Mouse (Mus musculus): ENCODE measurements at regions not wholly inside any gene's neighbourhood (a gene's known extent, or its start where the extent isn't known, plus 50 kb on each side); places are given as distances from the start of the nearest gene placed in this dataset.

DNA sequence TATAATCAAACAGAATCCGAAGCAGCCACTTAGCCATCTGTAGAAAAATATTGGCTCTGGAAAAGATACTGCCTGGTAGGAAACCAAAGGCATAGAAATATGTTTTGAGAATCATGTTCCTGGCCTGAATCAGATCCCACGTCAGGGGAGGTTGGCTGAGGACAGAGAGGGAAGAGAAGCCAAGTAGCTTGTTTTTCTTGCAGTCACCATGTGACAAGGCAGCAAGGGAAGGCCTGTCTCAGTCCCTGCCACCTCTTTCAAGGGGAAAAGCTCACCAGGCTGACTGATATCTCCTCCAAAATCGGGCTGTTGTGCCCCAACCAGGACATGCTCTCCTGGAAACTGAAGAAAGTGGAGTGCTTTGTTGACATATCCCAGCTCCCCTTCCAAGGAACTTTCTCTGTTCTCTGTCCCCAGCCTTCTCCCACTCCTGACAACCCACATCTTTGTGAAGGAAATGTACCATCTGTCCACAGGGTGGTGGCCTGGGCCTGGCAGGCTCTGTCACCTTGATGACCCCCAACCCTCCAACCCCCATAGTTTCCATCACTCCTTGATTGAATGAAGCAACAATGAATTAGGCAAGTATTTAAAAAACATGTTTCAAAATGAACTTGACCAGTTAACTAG lies 104.3 kb upstream of the Foxn2 start:
- intact Hi-C loops (cut with DNase I): loop anchor here (10.0 kb wide), 1 partner anchor 99 kb away; no protein-coding TSS in a partner anchor

- intact Hi-C loops (cut with DNase I): loop anchor here (10.0 kb wide), 1 partner anchor 97 kb away; no protein-coding TSS in a partner anchor
Observed at GRCm38 (mm10) chr17:88337649-88338404, 102.7 kb upstream of the Foxn2 start.

- intact Hi-C loops (cut with DNase I): no loop called here
Observed at GRCm38 (mm10) chr17:88341141-88341540, 99.4 kb upstream of the Foxn2 start.

DNA sequence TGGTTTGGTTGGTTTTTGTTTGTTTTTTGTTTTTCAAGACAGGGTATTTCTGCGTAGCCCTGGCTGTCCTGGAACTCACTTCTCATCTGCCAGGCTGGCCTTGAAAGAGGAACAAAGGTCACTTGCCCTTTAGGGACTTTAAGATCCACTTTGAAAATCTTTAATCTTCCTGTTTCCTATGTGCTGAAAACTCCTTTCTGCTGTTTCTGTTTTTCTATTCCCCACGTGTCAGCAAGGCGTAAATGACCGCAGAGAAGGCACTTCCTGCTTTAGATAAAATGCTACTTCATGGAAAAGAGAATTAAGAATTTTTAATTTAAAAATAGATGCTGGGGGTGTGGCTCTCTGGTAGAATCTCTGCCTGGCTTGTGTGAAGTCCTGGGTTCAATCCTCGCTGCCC lies 98.9 kb upstream of the Foxn2 start:
- intact Hi-C loops (cut with DNase I): no loop called here

DNA sequence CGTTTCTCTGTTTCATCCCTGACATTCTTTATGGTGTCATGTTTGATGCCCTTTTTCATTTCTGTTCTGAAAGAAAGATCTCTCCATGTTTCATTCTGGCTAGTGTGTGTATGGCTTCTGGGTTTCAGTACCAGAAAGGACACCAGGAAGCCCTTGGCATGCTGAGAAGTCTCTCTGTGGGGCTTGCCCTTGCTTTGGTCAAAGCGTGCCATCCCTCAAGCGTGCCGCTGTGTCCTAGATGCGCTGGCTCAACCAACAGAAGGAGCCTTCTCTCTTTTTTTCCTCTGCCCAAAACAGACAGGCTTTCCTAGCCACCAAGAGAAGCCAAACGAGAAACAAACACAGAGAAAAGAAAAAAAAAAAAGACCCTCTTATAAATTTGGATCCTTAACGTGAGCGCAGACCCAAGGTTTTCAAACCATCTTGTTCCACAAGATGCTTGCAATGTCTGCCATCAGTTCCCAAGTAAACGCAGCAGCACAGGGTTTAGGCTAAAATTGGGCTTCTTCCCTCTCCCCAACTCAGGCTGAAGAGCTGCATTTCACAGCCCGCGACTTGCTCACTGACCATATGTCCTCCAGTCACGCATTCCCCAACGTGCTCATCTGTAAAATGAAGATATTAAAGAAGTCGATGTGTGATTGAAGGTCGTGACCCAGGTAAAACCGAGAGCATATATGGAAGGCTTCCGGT lies 97.3 kb upstream of the Foxn2 start:
- intact Hi-C loops (cut with DNase I): no loop called here

DNA sequence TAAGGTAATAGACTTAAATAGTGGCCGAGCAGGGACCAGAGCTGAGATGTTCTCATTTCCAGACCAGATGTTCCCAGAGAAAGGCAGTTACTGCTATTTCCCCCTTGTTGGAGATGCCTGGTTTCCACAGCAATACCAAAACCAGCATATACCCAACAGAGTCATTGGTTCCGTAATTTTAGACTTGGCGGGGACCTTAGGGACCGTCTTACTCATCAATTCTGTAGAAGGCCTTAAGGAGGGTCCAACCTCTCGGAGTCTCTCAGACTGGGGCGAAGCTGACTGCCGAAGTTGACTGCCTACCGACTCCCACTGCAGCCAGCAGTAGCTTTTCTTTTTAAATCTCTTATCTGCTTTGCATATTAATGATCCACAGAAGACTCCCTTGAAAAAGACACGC lies 95.1 kb upstream of the Foxn2 start:
- intact Hi-C loops (cut with DNase I): no loop called here

DNA sequence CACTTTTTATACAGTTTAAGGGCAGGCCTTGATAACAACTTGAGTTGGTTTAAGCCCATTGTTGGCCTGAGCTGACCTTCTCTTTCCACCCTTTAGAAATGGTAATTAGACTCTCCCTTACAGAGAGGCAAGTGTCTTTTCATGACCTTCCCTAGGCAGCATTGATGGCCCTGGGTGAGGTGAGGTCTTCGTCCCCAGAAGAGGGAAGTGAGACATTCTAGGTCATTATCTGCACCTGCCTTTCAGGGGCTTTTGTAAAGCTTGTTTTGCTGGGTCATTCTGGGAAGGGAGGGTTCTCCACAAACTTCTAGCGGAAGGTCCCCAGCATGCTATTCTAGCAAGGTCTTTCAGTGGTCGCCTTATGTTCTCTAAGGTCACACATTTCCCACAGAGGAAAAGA lies 93.6 kb upstream of the Foxn2 start:
- intact Hi-C loops (cut with DNase I): no loop called here

- intact Hi-C loops (cut with DNase I): no loop called here
Observed at GRCm38 (mm10) chr17:88349825-88350460, 90.6 kb upstream of the Foxn2 start.

- intact Hi-C loops (cut with DNase I): no loop called here
Observed at GRCm38 (mm10) chr17:88350986-88351385, 89.5 kb upstream of the Foxn2 start.

DNA sequence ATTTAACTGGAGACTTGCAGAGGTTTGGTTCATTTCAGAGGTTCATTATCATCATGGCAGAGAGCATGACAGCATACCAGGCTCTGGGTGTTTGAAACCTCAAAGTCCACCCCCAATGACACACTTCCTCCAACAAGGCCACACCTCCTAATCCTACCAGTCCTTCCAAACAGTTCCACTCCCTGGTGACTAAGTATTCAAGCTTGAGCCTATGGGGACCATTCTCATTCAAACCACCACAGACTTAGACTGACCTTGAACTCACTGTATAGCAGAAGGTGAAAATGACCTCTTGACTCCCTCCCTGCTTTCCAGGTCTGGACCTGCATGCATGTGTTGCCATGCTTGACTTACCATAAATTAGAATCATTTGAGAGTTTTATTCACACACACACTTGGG lies 87.6 kb upstream of the Foxn2 start:
- intact Hi-C loops (cut with DNase I): no loop called here

DNA sequence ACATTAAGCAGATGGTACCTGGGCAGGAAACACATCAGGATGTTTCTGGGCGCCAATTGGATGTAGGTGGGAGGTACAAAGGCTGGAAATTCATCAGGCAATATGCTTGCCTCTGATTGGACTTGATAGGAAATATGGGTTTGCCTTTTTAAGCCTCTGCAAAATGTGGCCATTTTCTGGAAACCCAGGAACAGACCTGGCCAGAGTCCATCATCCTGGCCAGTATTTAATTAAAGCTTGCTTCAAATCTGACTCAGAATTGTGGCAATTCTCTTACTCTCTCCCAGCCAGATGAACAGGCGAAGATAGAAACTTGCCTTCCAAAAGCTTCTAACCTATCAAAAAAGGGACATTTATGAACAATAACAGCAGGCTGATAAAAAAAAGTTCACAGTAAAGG lies 79.3 kb upstream of the Foxn2 start:
- intact Hi-C loops (cut with DNase I): no loop called here

- intact Hi-C loops (cut with DNase I): no loop called here
Observed at GRCm38 (mm10) chr17:88362404-88362803, 78.1 kb upstream of the Foxn2 start.

- intact Hi-C loops (cut with DNase I): no loop called here
Observed at GRCm38 (mm10) chr17:88367876-88368275, 72.6 kb upstream of the Foxn2 start.

DNA sequence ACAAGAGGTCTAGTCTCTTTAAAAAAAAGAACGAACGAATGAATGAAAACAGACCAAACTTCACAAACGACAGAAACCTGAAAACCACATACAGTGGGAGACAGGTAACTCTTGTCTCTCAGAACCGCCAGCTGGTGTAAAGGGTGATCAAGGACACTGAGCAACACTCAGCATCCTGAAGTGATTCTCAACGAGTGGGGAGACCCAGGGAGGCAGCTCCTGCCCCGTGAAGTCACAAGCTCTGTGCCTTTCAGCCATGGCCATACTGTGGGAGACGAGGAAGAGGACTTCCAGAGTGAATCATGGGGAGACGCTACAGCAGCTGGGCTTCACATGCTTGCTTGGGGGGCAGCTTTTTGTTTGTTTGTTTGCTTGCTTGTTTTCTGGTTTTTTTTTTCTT lies 70.5 kb upstream of the Foxn2 start:
- intact Hi-C loops (cut with DNase I): no loop called here

DNA sequence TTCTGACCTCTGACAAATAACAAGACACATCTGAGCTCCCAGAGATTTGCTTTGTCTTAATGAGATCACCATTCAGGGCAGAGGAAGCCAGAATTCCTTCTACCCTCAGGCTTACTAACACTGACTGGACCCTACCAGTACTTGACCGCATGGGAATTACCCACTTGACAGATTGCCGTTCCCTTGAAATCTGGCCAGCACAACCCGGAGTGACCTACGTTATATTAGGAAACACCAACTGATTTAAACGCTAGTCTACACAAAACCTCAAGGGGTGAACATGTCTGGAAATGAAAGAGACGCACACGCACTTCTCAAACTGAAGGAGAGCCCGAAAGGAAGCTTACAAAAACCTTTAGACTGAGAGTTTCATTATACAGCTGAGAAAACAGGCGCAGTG lies 69.8 kb upstream of the Foxn2 start:
- intact Hi-C loops (cut with DNase I): no loop called here

GRCm38 (mm10) chr17:88378505-88378904 lies 62.0 kb upstream of the Foxn2 start:
- intact Hi-C loops (cut with DNase I): no loop called here

- intact Hi-C loops (cut with DNase I): no loop called here
Observed at GRCm38 (mm10) chr17:88379389-88379788, 61.1 kb upstream of the Foxn2 start.

DNA sequence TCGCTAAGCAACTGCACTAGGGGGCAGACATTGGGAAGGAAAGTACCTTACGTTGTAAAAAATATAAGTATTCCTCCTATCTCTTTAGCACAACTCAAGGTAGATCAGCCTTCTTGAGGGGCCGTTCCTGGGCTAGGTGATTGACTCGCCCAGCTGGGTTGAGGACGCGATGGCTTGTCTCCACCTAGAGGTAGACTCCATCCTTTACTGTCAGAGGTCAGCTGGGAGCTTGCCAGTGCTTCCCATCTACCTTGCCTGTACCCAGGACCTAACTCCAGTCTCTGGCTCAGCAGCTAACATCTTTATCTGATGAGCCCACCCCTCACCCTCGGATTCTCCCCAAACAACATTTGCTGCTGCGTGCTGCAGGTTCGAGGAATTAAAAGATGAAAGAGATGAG lies 59.4 kb upstream of the Foxn2 start:
- intact Hi-C loops (cut with DNase I): no loop called here

- intact Hi-C loops (cut with DNase I): no loop called here
Observed at GRCm38 (mm10) chr17:88383447-88383846, 57.1 kb upstream of the Foxn2 start.

GRCm38 (mm10) chr17:88388441-88388951 lies 52.0 kb upstream of the Foxn2 start:
- intact Hi-C loops (cut with DNase I): no loop called here

GRCm38 (mm10) chr17:88389668-88390461 lies 50.6 kb upstream of the Foxn2 start:
- intact Hi-C loops (cut with DNase I): no loop called here

Data from adrenal gland (tissue).